Mouse (Mus musculus): ENCODE results near the gene Ephb1.

DNA sequence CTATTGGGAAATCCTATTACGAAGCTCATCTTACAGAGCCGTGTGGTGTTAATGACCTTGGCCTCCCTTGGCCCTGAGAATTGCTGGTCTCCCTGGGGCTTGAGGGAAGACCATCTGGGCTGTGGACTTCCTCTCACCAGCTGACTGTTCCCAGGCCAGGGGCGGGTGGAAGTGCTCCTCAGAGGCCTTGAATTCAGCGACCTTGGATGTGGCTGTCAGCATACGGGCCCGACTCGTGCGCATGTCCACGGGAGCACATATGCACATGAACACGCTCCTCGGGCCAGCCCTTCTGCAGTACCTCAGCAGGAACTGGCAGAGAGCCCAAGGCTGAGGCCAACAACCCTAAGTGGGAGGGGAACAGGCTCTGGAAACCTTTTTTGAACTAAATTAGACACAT, 165.1 kb downstream of the Ephb1 start:
- TF ChIP-seq MAX (IDR thresholded peaks at IDR 0.05; ENCODE audit: low read depth): no peak
- no peak for TF ChIP-seq TCF12 (IDR thresholded peaks at IDR 0.05; ENCODE audit: insufficient read depth, poor library complexity, severe bottlenecking)
- no peak for TF ChIP-seq POLR2AphosphoS2 (IDR thresholded peaks at IDR 0.05; ENCODE audit: insufficient read length, low read depth)
- TF ChIP-seq CEBPB (IDR thresholded peaks at IDR 0.05; ENCODE audit: insufficient read depth, poor library complexity, severe bottlenecking): no peak
- no peak for TF ChIP-seq POLR2A (IDR thresholded peaks at IDR 0.05; ENCODE audit: insufficient read length, low read depth)

Data from myocyte (in vitro differentiated cells).